Mouse (Mus musculus) liver, postnatal 0 days (tissue): ENCODE results near the gene Cbx6.

Experiments
- CTCF ChIP-seq: sonication (generic); IDR thresholded peaks from 2 replicates; pipeline ENCODE4 v1.5.1; 2016; ENCODE audit warnings: antibody characterized with exemption, low read depth
- EP300 ChIP-seq: IDR thresholded peaks from 2 replicates; pipeline ENCODE4 v1.6.1; 2016; ENCODE audit warnings: antibody characterized with exemption, low read depth, mild to moderate bottlenecking

DNA sequence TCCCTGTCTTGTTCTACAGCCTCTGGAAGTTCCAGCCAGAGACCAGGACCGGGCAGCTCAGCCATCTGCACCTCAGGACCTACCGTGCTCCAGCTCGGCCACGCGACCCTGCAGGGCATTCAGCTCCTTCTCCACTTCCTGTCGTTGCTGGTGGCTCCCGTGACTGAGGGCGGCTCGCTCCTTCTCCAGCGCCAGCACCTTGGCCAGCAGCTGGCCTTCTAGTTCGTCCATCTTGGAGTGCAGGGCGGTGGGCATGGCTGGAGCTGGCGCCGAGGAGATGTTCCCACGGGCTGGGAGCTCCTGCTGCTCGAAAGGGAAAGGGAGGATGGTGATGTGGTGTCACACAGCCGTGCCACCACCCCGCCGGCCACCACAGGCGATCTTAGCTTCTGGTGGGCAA is 40.3 kb downstream of the Cbx6 start:
- no peak for TF ChIP-seq CTCF
- TF ChIP-seq EP300: no peak
